Mouse (Mus musculus) forebrain, embryonic 15.5 days (tissue): ENCODE data around the gene Ptpra. TPM values are rescaled to one million over a fixed set of nuclear protein-coding genes. Genes with fewer than 3 reads are reported as not detected.
"Not testable (repeated sequence)": the region's sequence is repeated elsewhere in the genome, so short reads cannot be mapped to it uniquely, and the experiment has no call there.

Experiments
- ATAC-seq: fragments of 200-750 bp; cut with Nextera tagmentation; replicated peaks from 2 replicates; pipeline ENCODE4 v1.8.0; 2017; ENCODE audit warnings: mild to moderate bottlenecking, moderate TSS enrichment, moderate library complexity
- H3K27ac ChIP-seq: fragments of 300-500 bp; sonication (generic); replicated peaks from 2 replicates; pipeline ENCODE4 v1.5.1; 2015; ENCODE audit warnings: mild to moderate bottlenecking, inconsistent platforms
- H3K27me3 ChIP-seq: fragments of 300-500 bp; sonication (generic); 2 replicates; pipeline ENCODE4 v1.6.1; 2015; ENCODE audit warnings: inconsistent platforms
- H3K36me3 ChIP-seq: fragments of 300-500 bp; sonication (generic); 2 replicates; pipeline ENCODE4 v1.6.1; 2015; ENCODE audit warnings: mild to moderate bottlenecking, inconsistent platforms
- H3K4me1 ChIP-seq: fragments of 300-500 bp; sonication (generic); 2 replicates; pipeline ENCODE4 v1.6.1; 2015; ENCODE audit warnings: inconsistent platforms
- H3K4me2 ChIP-seq: fragments of 300-500 bp; sonication (generic); replicated peaks from 2 replicates; pipeline ENCODE4 v1.6.1; 2015; ENCODE audit warnings: mild to moderate bottlenecking, inconsistent platforms
- H3K4me3 ChIP-seq: fragments of 300-500 bp; sonication (generic); 2 replicates; pipeline ENCODE4 v1.5.1; 2015; ENCODE audit warnings: mild to moderate bottlenecking, inconsistent platforms
- H3K9ac ChIP-seq: fragments of 300-500 bp; sonication (generic); replicated peaks from 2 replicates; pipeline ENCODE4 v1.6.1; 2015; ENCODE audit warnings: mild to moderate bottlenecking, inconsistent platforms
- H3K9me3 ChIP-seq: fragments of 300-500 bp; sonication (generic); 2 replicates; pipeline ENCODE4 v1.6.1; 2016; ENCODE audit warnings: inconsistent platforms
- WGBS: fragments of 180-500 bp; shearing (Covaris S2); methylation state at CpG from one replicate; pipeline ENCODE4 v1.1.7; 2015; ENCODE audit warnings: mixed read lengths; 5-methylcytosine and 5-hydroxymethylcytosine counted together
- polyA plus RNA-seq: library from polyadenylated mRNA; unstranded; fragments of >200 nt; fragmentation: Nextera tagmentation; extraction: Ambion mirVana; gene quantifications from 2 replicates; pipeline ENCODE4 v1.2.1, GENCODE M21; 2015

Gene Ptpra
- polyA plus RNA-seq, 1 experiment from 2014 or later = 160 TPM

DNA sequence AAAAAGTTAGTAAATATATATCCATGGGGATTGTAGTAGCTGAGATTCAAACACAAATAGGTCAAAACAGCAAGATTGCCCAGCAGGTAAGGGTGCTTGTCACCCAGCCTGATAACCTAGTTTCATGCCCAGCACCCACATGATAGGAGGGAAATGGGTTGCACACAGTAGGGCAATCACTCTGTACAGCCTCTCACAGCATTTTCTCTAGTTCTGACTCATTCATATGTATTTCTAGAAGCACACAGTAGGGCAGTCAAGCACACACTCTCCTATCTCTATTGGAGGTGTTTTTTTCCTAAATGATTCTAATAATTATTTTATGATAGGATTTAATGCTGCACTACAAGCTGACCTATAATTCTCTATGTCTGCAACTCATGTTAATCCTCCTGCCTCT, 119.8 kb downstream of the Ptpra start:
- H3K4me3 ChIP-seq = no peak overlapping the region
- no peak overlapping the region for H3K4me2 ChIP-seq
- no peak overlapping the region for H3K9ac ChIP-seq
- H3K4me1 ChIP-seq = peaks cover 8% of the 10 kb centered on the region
- peaks cover under 1% of the 10 kb centered on the region; the same call in 1 of the 2 replicates for H3K27me3 ChIP-seq
- no peak overlapping the region for H3K27ac ChIP-seq
- H3K36me3 ChIP-seq = peaks cover 14% of the 10 kb centered on the region
- no peak for ATAC-seq
- H3K9me3 ChIP-seq = no peaks in the 10 kb centered on the region

GRCm38 (mm10) chr2:130574960-130575359, 124.9 kb downstream of the Ptpra start:
- no peaks in the 10 kb centered on the region for H3K9me3 ChIP-seq
- WGBS = 82% methylated on average over 5 of the region's 5 CpGs

DNA sequence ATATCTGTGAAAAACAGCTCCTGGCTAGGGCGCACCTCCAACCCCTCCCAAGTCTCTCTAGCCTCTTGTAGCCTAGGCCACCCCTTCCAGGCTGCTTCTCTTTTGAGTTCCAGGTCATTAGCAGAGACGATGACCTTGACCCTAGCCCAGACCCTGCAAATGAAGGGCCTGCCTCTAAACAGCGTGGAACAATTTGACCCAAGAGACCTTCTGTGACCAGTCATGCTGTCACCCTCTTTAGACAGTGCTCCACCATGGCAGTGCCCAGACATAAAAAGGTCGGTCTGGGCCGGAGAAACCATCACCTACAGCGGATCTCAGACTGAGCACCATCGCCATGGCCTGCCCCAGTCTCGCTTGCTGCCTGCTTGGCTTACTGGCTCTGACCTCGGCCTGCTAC, 125.8 kb downstream of the Ptpra start, which contains the start of gene Oxt:
Gene Oxt (plus strand): TSS at position 301 of the 400 bp plus-strand sequence.
- Histone ChIP-seq H3K27me3 (peaks cover 57% of the 10 kb centered on the region), H3K4me1 (peaks cover 26% of the 10 kb centered on the region), H3K9ac (peak within 1 kb of the TSS; percentile 24; the same call in 1 of the 2 replicates), H3K4me3 (peak within 1 kb of the TSS; percentile 27), H3K9me3 (no peaks in the 10 kb centered on the region), H3K36me3 (no peaks in the 10 kb centered on the region), H3K4me2 (peak within 1 kb of the TSS; percentile 44), H3K27ac (no peak within 1 kb of the TSS)
- WGBS = 48% methylated on average over 9 of the region's 9 CpGs
- ATAC-seq = no peak

More at GRCm38 (mm10) chr2:130574960-130575359, 124.9 kb downstream of the Ptpra start:
- Histone ChIP-seq H3K4me1 (peaks cover 18% of the 10 kb centered on the region), H3K27me3 (peaks cover 50% of the 10 kb centered on the region), H3K4me3 (no peak overlapping the region), H3K4me2 (no peak overlapping the region), H3K36me3 (no peaks in the 10 kb centered on the region), H3K27ac (no peak overlapping the region), H3K9ac (no peak overlapping the region)
- no peak for ATAC-seq

DNA sequence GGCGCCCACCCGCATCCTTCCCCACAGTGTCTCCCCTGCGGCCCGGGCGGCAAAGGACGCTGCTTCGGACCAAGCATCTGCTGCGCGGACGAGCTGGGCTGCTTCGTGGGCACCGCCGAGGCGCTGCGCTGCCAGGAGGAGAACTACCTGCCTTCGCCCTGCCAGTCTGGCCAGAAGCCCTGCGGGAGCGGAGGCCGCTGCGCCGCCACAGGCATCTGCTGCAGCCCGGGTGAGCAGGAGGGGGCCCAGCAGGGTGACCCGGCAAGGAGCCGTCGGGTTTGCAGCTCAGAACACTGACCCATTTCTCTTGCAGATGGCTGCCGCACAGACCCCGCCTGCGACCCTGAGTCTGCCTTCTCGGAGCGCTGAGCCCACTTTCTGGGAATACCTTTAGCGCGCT, 126.5 kb downstream of the Ptpra start:
- 3% methylated on average over 32 of the region's 32 CpGs for WGBS
- H3K36me3 ChIP-seq, H3K27ac ChIP-seq, H3K9me3 ChIP-seq, ATAC-seq: not testable (repeated sequence)
- peaks cover 29% of the 10 kb centered on the region for H3K4me1 ChIP-seq
- peak overlapping the region; percentile 44 for H3K4me2 ChIP-seq
- peak overlapping the region; percentile 27 for H3K4me3 ChIP-seq
- peaks cover 58% of the 10 kb centered on the region for H3K27me3 ChIP-seq
- H3K9ac ChIP-seq = peak overlapping the region; percentile 24; the same call in 1 of the 2 replicates

- Histone ChIP-seq H3K27ac (no peak overlapping the region), H3K9ac (no peak overlapping the region), H3K9me3 (no peaks in the 10 kb centered on the region), H3K36me3 (no peaks in the 10 kb centered on the region), H3K4me3 (peak overlapping the region; percentile 27), H3K4me2 (peak overlapping the region; percentile 44), H3K4me1 (peaks cover 29% of the 10 kb centered on the region), H3K27me3 (peaks cover 63% of the 10 kb centered on the region)
- 5% methylated on average over 9 of the region's 9 CpGs for WGBS
- ATAC-seq = no peak
Measured at GRCm38 (mm10) chr2:130577021-130577420, 126.9 kb downstream of the Ptpra start.

- H3K27ac ChIP-seq = no peak overlapping the region
- 5% methylated on average over 12 of the region's 12 CpGs for WGBS
- no peak overlapping the region for H3K9ac ChIP-seq
- H3K4me1 ChIP-seq = peaks cover 29% of the 10 kb centered on the region
- no peak; the same call in 1 of the 2 replicates for ATAC-seq
- H3K4me2 ChIP-seq = no peak overlapping the region; the same call in 1 of the 2 replicates
- H3K36me3 ChIP-seq = no peaks in the 10 kb centered on the region
- H3K9me3 ChIP-seq = no peaks in the 10 kb centered on the region
- no peak overlapping the region for H3K4me3 ChIP-seq
- H3K27me3 ChIP-seq = peaks cover 69% of the 10 kb centered on the region
Measured at GRCm38 (mm10) chr2:130577632-130578031, 127.6 kb downstream of the Ptpra start.

DNA sequence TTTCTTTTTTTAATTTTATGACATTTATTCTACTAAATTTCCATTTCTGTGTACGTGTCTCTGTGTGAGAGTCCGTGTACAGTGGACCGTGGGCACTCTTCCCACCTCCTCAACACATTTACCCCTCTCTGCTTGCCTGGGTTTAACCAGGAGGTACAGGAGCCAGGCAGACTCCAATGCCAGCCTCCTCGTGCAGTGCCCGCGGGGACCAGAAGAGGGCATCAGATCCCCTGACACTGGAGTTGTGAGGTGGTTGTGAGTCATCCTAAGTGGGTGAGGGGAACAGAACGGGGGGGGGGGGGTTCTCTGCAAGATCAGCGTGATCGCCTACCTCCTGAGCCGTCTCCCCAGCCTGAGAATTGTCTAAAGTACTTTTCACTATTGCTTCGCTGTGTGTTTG, 128.1 kb downstream of the Ptpra start:
- Histone ChIP-seq H3K27ac (no peak overlapping the region), H3K9me3 (no peaks in the 10 kb centered on the region), H3K4me1 (peaks cover 29% of the 10 kb centered on the region), H3K36me3 (no peaks in the 10 kb centered on the region), H3K9ac (no peak overlapping the region), H3K27me3 (peaks cover 74% of the 10 kb centered on the region), H3K4me3 (no peak overlapping the region), H3K4me2 (no peak overlapping the region)
- no peak for ATAC-seq
- 6% methylated on average over 11 of the region's 11 CpGs for WGBS

DNA sequence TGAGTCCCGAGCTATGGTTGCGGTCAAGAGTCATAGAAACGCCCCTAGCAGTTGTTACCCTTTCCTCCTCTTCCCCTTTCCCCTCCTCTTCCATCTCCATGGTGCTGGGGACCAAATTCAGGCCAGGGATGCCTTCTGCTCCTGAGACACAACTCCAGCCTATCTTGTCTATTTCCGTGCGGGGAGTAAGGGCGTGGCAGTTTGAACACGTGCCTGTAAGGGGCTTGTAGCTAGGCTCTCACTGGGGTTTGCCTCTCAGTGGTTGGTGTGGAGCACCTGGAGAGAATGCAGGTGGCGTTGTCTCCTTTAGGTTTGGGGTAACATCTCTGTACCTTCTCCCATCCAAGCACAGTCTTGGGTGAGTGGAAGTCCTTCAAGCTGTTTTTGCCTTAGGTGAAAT, 129.7 kb downstream of the Ptpra start:
- Histone ChIP-seq H3K27ac (no peak overlapping the region), H3K4me1 (peaks cover 29% of the 10 kb centered on the region), H3K36me3 (no peaks in the 10 kb centered on the region), H3K9me3 (no peaks in the 10 kb centered on the region), H3K4me2 (no peak overlapping the region), H3K9ac (no peak overlapping the region), H3K4me3 (no peak overlapping the region), H3K27me3 (peaks cover 81% of the 10 kb centered on the region)
- no peak for ATAC-seq
- 3% methylated on average over 8 of the region's 8 CpGs for WGBS

DNA sequence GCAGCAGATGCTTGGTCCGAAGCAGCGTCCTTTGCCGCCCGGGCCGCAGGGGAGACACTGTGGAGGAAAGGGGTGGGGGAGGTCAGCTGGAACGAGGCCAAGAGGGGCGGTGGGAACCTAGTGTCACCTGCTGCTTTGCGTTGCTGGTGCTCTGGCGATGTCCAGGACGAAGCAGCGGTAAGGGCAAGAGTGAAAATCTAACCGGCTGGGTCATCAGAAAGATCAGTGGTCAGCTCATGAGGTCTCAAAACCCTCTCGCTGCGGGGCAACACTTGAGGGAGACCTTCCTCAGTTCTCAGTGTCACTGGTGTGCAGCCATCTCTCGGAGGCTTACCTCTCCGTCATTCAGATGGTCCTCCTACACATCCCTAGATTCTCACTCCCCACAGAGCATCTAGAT, 131.1 kb downstream of the Ptpra start:
- Histone ChIP-seq H3K4me3 (peak overlapping the region; percentile 23), H3K4me2 (peak overlapping the region; percentile 43), H3K27me3 (peaks cover 68% of the 10 kb centered on the region), H3K9me3 (no peaks in the 10 kb centered on the region), H3K9ac (no peak overlapping the region), H3K27ac (no peak overlapping the region), H3K4me1 (peaks cover 26% of the 10 kb centered on the region), H3K36me3 (no peaks in the 10 kb centered on the region)
- WGBS = 2% methylated on average over 15 of the region's 16 CpGs
- no peak for ATAC-seq

- no peak within 1 kb of the TSS for H3K4me2 ChIP-seq
- H3K27ac ChIP-seq = no peak within 1 kb of the TSS
- H3K9me3 ChIP-seq = no peaks in the 10 kb centered on the region
- H3K4me1 ChIP-seq = peaks cover 14% of the 10 kb centered on the region; the same call in 1 of the 2 replicates
- no peak for ATAC-seq
- H3K27me3 ChIP-seq = peaks cover 55% of the 10 kb centered on the region
- 34% methylated on average over 10 of the region's 10 CpGs for WGBS
- H3K36me3 ChIP-seq = no peaks in the 10 kb centered on the region
- no peak within 1 kb of the TSS for H3K9ac ChIP-seq
- no peak within 1 kb of the TSS for H3K4me3 ChIP-seq
Measured at GRCm38 (mm10) chr2:130582552-130582951, 132.5 kb downstream of the Ptpra start, which contains the start of gene Avp. TSS of gene Avp (minus strand) at chr2:130582554.

DNA sequence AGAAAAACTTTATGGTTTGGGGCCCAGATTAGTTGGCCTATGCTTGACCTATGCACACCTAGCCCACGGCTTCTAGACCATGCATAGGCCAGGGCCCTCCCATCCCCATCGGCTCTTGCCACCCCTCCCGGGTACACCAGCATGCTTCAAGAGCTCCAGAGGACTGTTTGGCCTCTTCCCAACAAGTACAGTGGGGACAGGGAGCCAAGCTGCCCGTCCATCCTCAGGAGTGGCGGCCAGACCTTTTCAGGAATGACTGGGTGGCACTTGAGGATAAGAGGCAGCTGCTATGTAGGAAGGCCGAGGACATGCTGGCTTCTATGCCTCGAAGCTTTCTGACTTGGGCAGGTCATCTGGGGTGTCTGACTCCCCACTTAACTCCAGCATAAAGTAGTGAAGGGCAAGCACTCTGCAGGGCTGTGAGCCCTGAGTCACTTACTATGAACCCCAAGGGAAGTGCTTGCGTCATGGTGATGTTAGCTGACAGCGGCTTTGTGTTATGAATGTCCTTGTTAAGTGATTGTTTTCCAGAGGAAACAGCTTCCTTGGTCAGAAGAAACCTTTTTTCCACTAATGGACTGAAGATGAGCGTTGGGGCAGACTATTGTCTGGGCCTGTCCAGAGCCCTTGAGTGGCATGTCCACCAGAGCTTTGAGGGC, 134.0 kb downstream of the Ptpra start:
- no peak overlapping the region for H3K27ac ChIP-seq
- no peaks in the 10 kb centered on the region for H3K36me3 ChIP-seq
- no peak overlapping the region for H3K9ac ChIP-seq
- no peak overlapping the region for H3K4me2 ChIP-seq
- 80% methylated on average over 10 of the region's 10 CpGs for WGBS
- ATAC-seq = no peak
- H3K4me3 ChIP-seq = no peak overlapping the region
- peaks cover 40% of the 10 kb centered on the region for H3K27me3 ChIP-seq
- H3K9me3 ChIP-seq = no peaks in the 10 kb centered on the region
- peaks cover 11% of the 10 kb centered on the region; the same call in 1 of the 2 replicates for H3K4me1 ChIP-seq

- 90% methylated on average over 6 of the region's 6 CpGs for WGBS
- H3K4me2 ChIP-seq = no peak overlapping the region
- H3K4me3 ChIP-seq = no peak overlapping the region
- H3K9ac ChIP-seq = no peak overlapping the region
- H3K9me3 ChIP-seq = no peaks in the 10 kb centered on the region
- H3K27ac ChIP-seq = no peak overlapping the region
- ATAC-seq = no peak
- peaks cover 1% of the 10 kb centered on the region; the same call in 1 of the 2 replicates for H3K4me1 ChIP-seq
- H3K27me3 ChIP-seq = peaks cover 24% of the 10 kb centered on the region
- H3K36me3 ChIP-seq = peaks cover 9% of the 10 kb centered on the region; the same call in 1 of the 2 replicates
Measured at GRCm38 (mm10) chr2:130586016-130586415, 135.9 kb downstream of the Ptpra start.
